Mouse (Mus musculus): ENCODE measurements around the gene Gm49358. TPM values are rescaled to one million over a fixed set of nuclear protein-coding genes. Genes with fewer than 3 reads are reported as not detected.
A peak's percentile ranks its signal among the peaks of the same experiment; 100 is the strongest.

The Gm49358 gene
- polyA plus RNA-seq, 1 experiment, result not detected

GRCm38 (mm10) chr10:86785396-86785795 is 21.6 kb downstream of the Gm49358 start:
- WGBS, result 57% methylated on average over 2 of the region's 2 CpGs
- TF ChIP-seq POLR2A (IDR thresholded peaks at IDR 0.05; ENCODE audit: borderline replicate concordance, extremely low read depth, low read depth, low read length), result no peak
- TF ChIP-seq CTCF (IDR thresholded peaks at IDR 0.05; ENCODE audit: insufficient read depth, low read length), result no peak
- no peak for DNase-seq
- no peak overlapping the region for H3K4me3 ChIP-seq (replicated peaks; ENCODE audit: extremely low read depth, low read depth, low read length)
- peaks cover 5% of the 10 kb centered on the region for H3K4me1 ChIP-seq (ENCODE audit: control insufficient read depth, insufficient read depth, low read length)

- Histone ChIP-seq H3K4me1 (ENCODE audit: control insufficient read depth, insufficient read depth, low read length) (peaks cover 5% of the 10 kb centered on the region), H3K4me3 (replicated peaks; ENCODE audit: extremely low read depth, low read depth, low read length) (no peak overlapping the region)
- no peak for DNase-seq
- TF ChIP-seq CTCF (IDR thresholded peaks at IDR 0.05; ENCODE audit: insufficient read depth, low read length), result no peak
- TF ChIP-seq POLR2A (IDR thresholded peaks at IDR 0.05; ENCODE audit: borderline replicate concordance, extremely low read depth, low read depth, low read length), result no peak
- WGBS, result 66% methylated on average over 5 of the region's 5 CpGs
Observed at GRCm38 (mm10) chr10:86786083-86786482, 22.3 kb downstream of the Gm49358 start.

- Histone ChIP-seq H3K4me1 (ENCODE audit: control insufficient read depth, insufficient read depth, low read length) (peaks cover 5% of the 10 kb centered on the region), H3K4me3 (replicated peaks; ENCODE audit: extremely low read depth, low read depth, low read length) (no peak overlapping the region)
- TF ChIP-seq CTCF (IDR thresholded peaks at IDR 0.05; ENCODE audit: insufficient read depth, low read length), result no peak
- TF ChIP-seq POLR2A (IDR thresholded peaks at IDR 0.05; ENCODE audit: borderline replicate concordance, extremely low read depth, low read depth, low read length), result no peak
- DNase-seq, result no peak
- WGBS, result 45% methylated on average over 5 of the region's 5 CpGs
Observed at GRCm38 (mm10) chr10:86788193-86788592, 24.4 kb downstream of the Gm49358 start.

- WGBS, result 82% methylated on average over 7 of the region's 7 CpGs
- TF ChIP-seq CTCF (IDR thresholded peaks at IDR 0.05; ENCODE audit: insufficient read depth, low read length), result no peak
- TF ChIP-seq POLR2A (IDR thresholded peaks at IDR 0.05; ENCODE audit: borderline replicate concordance, extremely low read depth, low read depth, low read length), result no peak
- no peak for DNase-seq
- Histone ChIP-seq H3K4me1 (ENCODE audit: control insufficient read depth, insufficient read depth, low read length) (peaks cover 4% of the 10 kb centered on the region), H3K4me3 (replicated peaks; ENCODE audit: extremely low read depth, low read depth, low read length) (no peak overlapping the region)
Observed at GRCm38 (mm10) chr10:86789146-86789672, 25.4 kb downstream of the Gm49358 start.

- Histone ChIP-seq H3K4me1 (ENCODE audit: control insufficient read depth, insufficient read depth, low read length) (peaks cover 2% of the 10 kb centered on the region; the same call in 1 of the 2 replicates), H3K4me3 (replicated peaks; ENCODE audit: extremely low read depth, low read depth, low read length) (no peak overlapping the region)
- no peak for TF ChIP-seq CTCF (IDR thresholded peaks at IDR 0.05; ENCODE audit: insufficient read depth, low read length)
- no peak for TF ChIP-seq POLR2A (IDR thresholded peaks at IDR 0.05; ENCODE audit: borderline replicate concordance, extremely low read depth, low read depth, low read length)
- 67% methylated on average over 7 of the region's 7 CpGs for WGBS
- DNase-seq, result no peak
Observed at GRCm38 (mm10) chr10:86791507-86792184, 27.9 kb downstream of the Gm49358 start.

GRCm38 (mm10) chr10:86793509-86793951 is 29.8 kb downstream of the Gm49358 start:
- 61% methylated on average over 2 of the region's 2 CpGs for WGBS
- Histone ChIP-seq H3K4me3 (replicated peaks; ENCODE audit: extremely low read depth, low read depth, low read length) (no peak overlapping the region), H3K4me1 (ENCODE audit: control insufficient read depth, insufficient read depth, low read length) (peaks cover 2% of the 10 kb centered on the region; the same call in 1 of the 2 replicates)
- TF ChIP-seq CTCF (IDR thresholded peaks at IDR 0.05; ENCODE audit: insufficient read depth, low read length) (no peak), POLR2A (IDR thresholded peaks at IDR 0.05; ENCODE audit: borderline replicate concordance, extremely low read depth, low read depth, low read length) (no peak)
- DNase-seq, result peak; percentile 18

GRCm38 (mm10) chr10:86794196-86794595 is 30.4 kb downstream of the Gm49358 start:
- WGBS, result 86% methylated on average over 4 of the region's 4 CpGs
- peaks cover 2% of the 10 kb centered on the region; the same call in 1 of the 2 replicates for H3K4me1 ChIP-seq (ENCODE audit: control insufficient read depth, insufficient read depth, low read length)
- DNase-seq, result no peak
- TF ChIP-seq CTCF (IDR thresholded peaks at IDR 0.05; ENCODE audit: insufficient read depth, low read length) (no peak), POLR2A (IDR thresholded peaks at IDR 0.05; ENCODE audit: borderline replicate concordance, extremely low read depth, low read depth, low read length) (no peak)
- H3K4me3 ChIP-seq (replicated peaks; ENCODE audit: extremely low read depth, low read depth, low read length), result no peak overlapping the region

GRCm38 (mm10) chr10:86794794-86795535 is 31.2 kb downstream of the Gm49358 start:
- no peak for TF ChIP-seq CTCF (IDR thresholded peaks at IDR 0.05; ENCODE audit: insufficient read depth, low read length)
- TF ChIP-seq POLR2A (IDR thresholded peaks at IDR 0.05; ENCODE audit: borderline replicate concordance, extremely low read depth, low read depth, low read length), result no peak
- no peak for DNase-seq
- Histone ChIP-seq H3K4me3 (replicated peaks; ENCODE audit: extremely low read depth, low read depth, low read length) (no peak overlapping the region), H3K4me1 (ENCODE audit: control insufficient read depth, insufficient read depth, low read length) (0 out of 2 replicates have a peak, but pooled peaks cover 2% of the 10 kb centered on the region)
- 92% methylated on average over 9 of the region's 9 CpGs for WGBS

GRCm38 (mm10) chr10:86796073-86796741 is 32.4 kb downstream of the Gm49358 start:
- no peak overlapping the region for H3K4me3 ChIP-seq (replicated peaks; ENCODE audit: extremely low read depth, low read depth, low read length)
- no peak for DNase-seq
- H3K4me1 ChIP-seq (ENCODE audit: control insufficient read depth, insufficient read depth, low read length), result 0 out of 2 replicates have a peak, but pooled peaks cover 2% of the 10 kb centered on the region
- TF ChIP-seq POLR2A (IDR thresholded peaks at IDR 0.05; ENCODE audit: borderline replicate concordance, extremely low read depth, low read depth, low read length), result no peak
- TF ChIP-seq CTCF (IDR thresholded peaks at IDR 0.05; ENCODE audit: insufficient read depth, low read length), result no peak
- WGBS, result 92% methylated on average over 5 of the region's 5 CpGs
